Mouse (Mus musculus) spleen, adult 2 months (tissue): Measurements from ENCODE around the gene Pimreg. TPM values are rescaled to one million over a fixed set of nuclear protein-coding genes. Genes with fewer than 3 reads are reported as not detected.

Experiments used
- DNase-seq, 2 experiments: peaks; one replicate each; pipeline versions ENCODE4 v3.0.0 to v3.0.0-alpha.2; 2012 to 2021; ENCODE audit warnings: low spot score in 2 of 2, low read depth in 1 of 2
- H3K27ac ChIP-seq: fragments of 200-500 bp; 2 replicates; pipeline ENCODE4 v1.5.1; 2012; ENCODE audit warnings: low read length, inconsistent platforms; ENCODE audit not compliant: insufficient read depth
- H3K27me3 ChIP-seq: fragments of 200-500 bp; 2 replicates; pipeline ENCODE4 v1.6.1; 2012; ENCODE audit warnings: mild to moderate bottlenecking, moderate library complexity, low read length, inconsistent platforms; ENCODE audit not compliant: control insufficient read depth, insufficient read depth
- H3K36me3 ChIP-seq: fragments of 200-500 bp; 2 replicates; pipeline ENCODE4 v1.6.1; 2012; ENCODE audit warnings: mild to moderate bottlenecking, low read length, inconsistent platforms; ENCODE audit not compliant: control insufficient read depth, insufficient read depth
- H3K4me1 ChIP-seq: fragments of 200-500 bp; 2 replicates; pipeline ENCODE4 v1.6.1; 2011; ENCODE audit warnings: inconsistent platforms; ENCODE audit not compliant: control insufficient read depth, insufficient read depth, insufficient read length
- H3K4me3 ChIP-seq: fragments of 200-500 bp; 2 replicates; pipeline ENCODE4 v1.5.1; 2011; ENCODE audit warnings: mild to moderate bottlenecking, inconsistent platforms; ENCODE audit not compliant: insufficient read depth, insufficient read length; ENCODE audit errors: extremely low read depth
- CTCF ChIP-seq: fragments of 200-500 bp; IDR thresholded peaks from 2 replicates; pipeline ENCODE4 v1.5.1; 2011; ENCODE audit warnings: mild to moderate bottlenecking, inconsistent platforms; ENCODE audit not compliant: insufficient read depth, insufficient read length, insufficient replicate concordance; ENCODE audit errors: extremely low read depth
- POLR2A ChIP-seq: fragments of 200-500 bp; IDR thresholded peaks from 2 replicates; pipeline ENCODE4 v1.6.1; 2011; ENCODE audit warnings: low read depth, low read length, inconsistent platforms
- WGBS: fragments of 180-500 bp; shearing (Covaris S2); methylation state at CpG from one replicate; pipeline ENCODE4 v1.1.7; 2018; 5-methylcytosine and 5-hydroxymethylcytosine counted together
- polyA plus RNA-seq: library from polyadenylated mRNA; depleted of rRNA; stranded (reverse); fragments of >200 nt; gene quantifications from 2 replicates; pipeline ENCODE4 v1.2.3, GENCODE M21; 2012

The Pimreg gene
- polyA plus RNA-seq, 1 experiment, result 1.5 TPM

DNA sequence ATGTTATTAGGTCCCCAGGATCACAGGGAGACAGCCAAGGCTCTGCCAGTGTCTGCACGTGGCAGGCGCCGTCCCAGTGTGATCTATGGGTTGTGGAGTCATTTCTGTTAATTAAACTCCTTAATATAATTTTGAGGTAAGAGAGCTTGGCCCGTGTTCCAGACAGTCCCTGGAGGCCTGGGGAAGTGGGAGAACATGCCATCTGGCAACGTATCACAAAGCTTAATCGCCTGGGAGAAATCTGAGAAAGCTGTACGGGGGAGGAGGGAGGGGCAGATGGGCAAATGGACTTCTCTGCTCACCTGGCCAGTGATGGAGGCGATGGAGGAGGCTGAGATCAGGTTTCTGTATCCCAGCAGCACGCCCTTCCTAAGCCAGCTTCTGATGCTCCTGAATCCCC lies 38.7 kb upstream of the Pimreg start:
- whole genome bisulfite sequencing, result 81% methylated on average over 9 of the region's 9 CpGs
- TF ChIP-seq CTCF (no peak), POLR2A (no peak)
- DNase-seq, result no peak
- Histone ChIP-seq H3K27me3 (no peaks in the 10 kb centered on the region), H3K36me3 (no peaks in the 10 kb centered on the region), H3K27ac (no peak overlapping the region), H3K4me1 (no peaks in the 10 kb centered on the region), H3K4me3 (no peak overlapping the region)

DNA sequence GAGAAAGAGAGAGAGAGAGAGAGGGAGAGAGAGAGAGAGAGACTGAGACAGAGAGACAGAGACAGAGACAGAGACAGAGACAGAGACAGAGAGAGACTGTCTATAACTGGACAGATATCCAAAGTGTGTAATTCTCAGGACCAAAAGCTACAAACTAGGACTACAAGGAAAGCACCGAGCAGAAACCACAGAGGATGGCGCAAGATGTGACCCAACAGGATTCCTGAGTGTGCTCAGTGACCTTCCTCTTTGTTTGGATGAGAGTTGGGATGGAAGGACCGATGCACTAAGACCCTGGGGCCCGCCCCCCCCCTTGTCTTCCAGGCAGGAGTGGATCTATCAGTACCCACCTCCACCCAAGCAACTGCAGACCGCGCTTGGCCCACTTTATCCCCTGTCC lies 36.3 kb upstream of the Pimreg start:
- H3K27ac ChIP-seq, result no peak overlapping the region
- WGBS, result 91% methylated on average over 6 of the region's 6 CpGs

DNA sequence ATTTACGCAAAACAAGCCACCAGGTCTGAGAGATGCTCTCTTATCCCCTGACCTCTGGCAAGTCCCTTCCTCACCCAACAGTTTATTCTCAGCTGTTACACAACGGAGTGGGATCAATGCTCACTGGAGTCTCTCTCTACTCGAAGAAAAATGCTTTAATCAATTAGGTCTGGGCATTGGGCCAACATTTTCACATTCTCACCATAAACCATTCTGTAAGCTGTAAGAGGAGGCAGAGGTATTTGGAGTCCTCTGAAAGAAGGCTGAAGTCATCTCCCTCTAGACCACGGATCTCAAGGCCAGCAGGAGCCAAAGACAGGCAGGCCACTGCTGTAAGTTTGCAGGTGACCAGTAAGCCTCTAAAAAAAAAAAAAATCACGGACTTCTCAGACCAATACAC lies 31.5 kb upstream of the Pimreg start:
- WGBS, result 76% methylated on average over 5 of the region's 5 CpGs
- H3K27me3 ChIP-seq, result no peaks in the 10 kb centered on the region
- no peak overlapping the region for H3K4me3 ChIP-seq
- H3K4me1 ChIP-seq, result no peaks in the 10 kb centered on the region; the same call in 1 of the 2 replicates
- DNase-seq, result no peak
- no peak for TF ChIP-seq POLR2A
- TF ChIP-seq CTCF, result no peak
- H3K36me3 ChIP-seq, result no peaks in the 10 kb centered on the region
- no peak overlapping the region for H3K27ac ChIP-seq

More for the DNA sequence above, 36.3 kb upstream of the Pimreg start:
- DNase-seq, result no peak
- Histone ChIP-seq H3K27me3 (no peaks in the 10 kb centered on the region), H3K4me3 (no peak overlapping the region), H3K4me1 (no peaks in the 10 kb centered on the region), H3K36me3 (no peaks in the 10 kb centered on the region)
- TF ChIP-seq CTCF, result no peak
- no peak for TF ChIP-seq POLR2A

DNA sequence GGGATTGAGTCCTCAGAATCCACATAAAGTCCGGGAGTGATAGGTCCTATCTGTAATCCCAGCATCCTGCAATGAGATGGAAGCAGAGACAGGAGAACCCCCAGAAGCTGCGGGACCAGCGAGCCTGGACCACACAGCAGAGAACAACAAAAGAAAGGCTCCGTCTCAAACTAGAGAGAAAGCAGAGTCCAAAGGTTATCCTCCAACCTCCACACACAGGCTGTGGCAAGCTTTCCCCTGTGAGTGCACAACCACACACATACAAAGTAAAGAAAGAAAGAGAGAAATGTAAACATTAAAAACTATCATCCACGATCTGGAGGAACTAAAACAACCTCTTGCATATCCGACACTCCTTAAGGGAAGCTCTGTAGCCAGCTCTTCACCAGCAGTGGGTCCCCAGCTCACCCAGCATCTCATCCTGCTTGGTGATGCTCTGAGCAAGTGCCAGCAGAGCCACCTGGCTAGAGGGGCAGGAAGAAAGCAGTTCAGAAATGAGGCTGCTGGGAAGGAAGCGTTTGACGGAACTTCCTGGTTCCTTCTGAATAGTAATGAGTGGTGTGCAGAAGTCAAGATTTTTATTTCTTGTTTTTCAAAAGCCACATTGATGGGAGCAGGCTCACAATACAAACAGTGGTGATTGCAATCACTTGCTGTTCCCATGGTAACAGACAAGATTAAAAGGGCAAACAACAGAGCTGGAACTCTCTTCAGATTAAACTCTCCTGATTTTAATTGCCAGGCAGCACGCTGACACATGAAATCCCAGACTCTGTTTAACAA lies 30.7 kb upstream of the Pimreg start:
- no peaks in the 10 kb centered on the region; the same call in 1 of the 2 replicates for H3K4me1 ChIP-seq
- TF ChIP-seq CTCF, result no peak
- TF ChIP-seq POLR2A, result no peak
- DNase-seq, result no peak
- H3K4me3 ChIP-seq, result no peak overlapping the region
- WGBS, result 59% methylated on average over 9 of the region's 9 CpGs
- H3K27ac ChIP-seq, result no peak overlapping the region
- H3K36me3 ChIP-seq, result no peaks in the 10 kb centered on the region
- H3K27me3 ChIP-seq, result no peaks in the 10 kb centered on the region

DNA sequence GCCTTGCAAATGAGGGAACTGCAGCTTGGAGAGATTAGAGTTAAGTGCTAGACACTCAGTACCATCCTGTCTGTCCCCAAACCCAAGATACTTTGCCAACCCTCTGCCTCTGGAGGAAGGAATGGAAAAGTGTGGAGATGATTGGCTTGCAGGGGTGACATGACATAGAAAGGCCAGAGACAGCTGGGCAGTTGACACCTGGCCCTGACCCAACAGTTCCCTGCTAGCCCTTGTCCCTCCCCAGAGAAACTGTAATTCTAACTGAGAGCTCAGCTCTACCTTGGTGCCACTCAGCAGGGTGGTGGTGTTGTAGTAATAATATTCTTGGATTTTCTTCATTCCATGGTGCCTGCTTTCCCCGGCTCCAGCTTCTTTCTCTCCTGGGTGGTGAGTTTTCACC lies 29.9 kb upstream of the Pimreg start:
- Histone ChIP-seq H3K4me1 (no peaks in the 10 kb centered on the region; the same call in 1 of the 2 replicates), H3K4me3 (no peak overlapping the region), H3K36me3 (no peaks in the 10 kb centered on the region), H3K27me3 (no peaks in the 10 kb centered on the region), H3K27ac (no peak overlapping the region)
- TF ChIP-seq CTCF (no peak), POLR2A (no peak)
- 81% methylated on average over 1 of the region's 1 CpGs for WGBS
- DNase-seq, result no peak

DNA sequence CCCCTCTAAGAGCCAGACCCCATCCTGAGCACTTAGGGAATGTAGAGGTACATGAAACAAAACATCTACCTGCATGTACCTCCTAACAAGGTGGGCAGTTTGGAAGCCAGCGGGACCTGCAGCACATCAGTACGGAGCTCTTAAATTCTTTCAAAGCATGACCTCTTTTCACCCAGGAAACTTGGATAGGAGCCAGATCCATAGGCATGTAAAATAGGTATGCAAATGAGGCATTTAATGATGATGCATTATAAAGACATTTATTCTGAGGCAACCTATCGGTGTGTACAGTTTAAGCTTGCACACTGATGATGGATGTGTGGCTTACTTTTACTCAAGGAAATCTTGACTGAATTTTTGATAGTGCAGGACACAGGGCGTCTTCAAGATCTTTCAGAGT lies 27.2 kb upstream of the Pimreg start:
- DNase-seq, result no peak
- TF ChIP-seq CTCF (no peak), POLR2A (no peak)
- Histone ChIP-seq H3K4me3 (no peak overlapping the region), H3K36me3 (no peaks in the 10 kb centered on the region), H3K4me1 (no peaks in the 10 kb centered on the region; the same call in 1 of the 2 replicates), H3K27ac (no peak overlapping the region), H3K27me3 (no peaks in the 10 kb centered on the region)
- 91% methylated on average over 4 of the region's 4 CpGs for WGBS
